Mouse (Mus musculus): Measurements from ENCODE around the gene Znrf1.
"Not testable (repeated sequence)": the region's sequence is repeated elsewhere in the genome, so short reads cannot be mapped to it uniquely, and the experiment has no call there.

The Znrf1 gene

GRCm38 (mm10) chr8:111642496-111642895 lies 106.6 kb downstream of the Znrf1 start:
- DNase-seq, result no peak

- no peak for DNase-seq
These were observed 107.0 kb downstream of the Znrf1 start for GRCm38 (mm10) chr8:111642939-111643263.

- DNase-seq, result peak; percentile 93
These were observed 107.6 kb downstream of the Znrf1 start, which contains the start of gene Zfp1 for GRCm38 (mm10) chr8:111643264-111644141. Zfp1 (plus strand) TSS chr8:111643401.

GRCm38 (mm10) chr8:111644286-111645051 lies 108.6 kb downstream of the Znrf1 start:
- DNase-seq, result not testable (repeated sequence)

- no peak for DNase-seq
These were observed 109.8 kb downstream of the Znrf1 start for GRCm38 (mm10) chr8:111645715-111646114.

- DNase-seq, result no peak
These were observed 112.9 kb downstream of the Znrf1 start for GRCm38 (mm10) chr8:111648834-111649233.

- no peak for DNase-seq
These were observed 114.8 kb downstream of the Znrf1 start for GRCm38 (mm10) chr8:111650651-111651050.

GRCm38 (mm10) chr8:111653524-111653923 lies 117.6 kb downstream of the Znrf1 start:
- no peak for DNase-seq

GRCm38 (mm10) chr8:111657312-111657854 lies 121.5 kb downstream of the Znrf1 start:
- no peak for DNase-seq

GRCm38 (mm10) chr8:111658819-111659423 lies 123.0 kb downstream of the Znrf1 start:
- no peak for DNase-seq

- peak; percentile 52 for DNase-seq
These were observed 126.6 kb downstream of the Znrf1 start for GRCm38 (mm10) chr8:111662473-111662872.

GRCm38 (mm10) chr8:111666751-111667150 lies 130.9 kb downstream of the Znrf1 start:
- DNase-seq, result no peak
